Mouse (Mus musculus) kidney, embryonic 15.5 days (tissue): ENCODE measurements at regions not wholly inside any gene's neighbourhood (a gene's known extent, or its start where the extent isn't known, plus 50 kb on each side); places are given as distances from the start of the nearest gene placed in this dataset.
A peak's percentile ranks its signal among the peaks of the same experiment; 100 is the strongest.

Source experiments
- ATAC-seq: fragments of 200-750 bp; cut with Nextera tagmentation; replicated peaks from 2 replicates; pipeline ENCODE4 v1.8.0; 2017; ENCODE audit warnings: moderate TSS enrichment; ENCODE audit not compliant: low FRiP score
- H3K27ac ChIP-seq: fragments of 300-500 bp; sonication (generic); 2 replicates; pipeline ENCODE4 v1.5.1; 2015; ENCODE audit warnings: mild to moderate bottlenecking, inconsistent platforms
- H3K27me3 ChIP-seq: fragments of 300-500 bp; sonication (generic); 2 replicates; pipeline ENCODE4 v1.6.1; 2015; ENCODE audit warnings: inconsistent platforms
- H3K36me3 ChIP-seq: fragments of 300-500 bp; sonication (generic); 2 replicates; pipeline ENCODE4 v1.6.1; 2015; ENCODE audit warnings: inconsistent platforms
- H3K4me1 ChIP-seq: fragments of 300-500 bp; sonication (generic); 2 replicates; pipeline ENCODE4 v1.6.1; 2015; ENCODE audit warnings: inconsistent platforms
- H3K4me2 ChIP-seq: fragments of 300-500 bp; sonication (generic); 2 replicates; pipeline ENCODE4 v1.6.1; 2015; ENCODE audit warnings: moderate library complexity, mild to moderate bottlenecking, inconsistent platforms
- H3K4me3 ChIP-seq: fragments of 300-500 bp; sonication (generic); replicated peaks from 2 replicates; pipeline ENCODE4 v1.5.1; 2015; ENCODE audit warnings: mild to moderate bottlenecking, inconsistent platforms
- H3K9ac ChIP-seq: fragments of 300-500 bp; sonication (generic); 2 replicates; pipeline ENCODE4 v1.6.1; 2015; ENCODE audit warnings: mild to moderate bottlenecking, inconsistent platforms
- H3K9me3 ChIP-seq: fragments of 300-500 bp; sonication (generic); replicated peaks from 2 replicates; pipeline ENCODE4 v1.6.1; 2016; ENCODE audit warnings: inconsistent platforms
- WGBS: fragments of 180-500 bp; shearing (Covaris S2); methylation state at CpG from one replicate; pipeline ENCODE4 v1.1.7; 2015; ENCODE audit warnings: mixed read lengths; 5-methylcytosine and 5-hydroxymethylcytosine counted together

DNA sequence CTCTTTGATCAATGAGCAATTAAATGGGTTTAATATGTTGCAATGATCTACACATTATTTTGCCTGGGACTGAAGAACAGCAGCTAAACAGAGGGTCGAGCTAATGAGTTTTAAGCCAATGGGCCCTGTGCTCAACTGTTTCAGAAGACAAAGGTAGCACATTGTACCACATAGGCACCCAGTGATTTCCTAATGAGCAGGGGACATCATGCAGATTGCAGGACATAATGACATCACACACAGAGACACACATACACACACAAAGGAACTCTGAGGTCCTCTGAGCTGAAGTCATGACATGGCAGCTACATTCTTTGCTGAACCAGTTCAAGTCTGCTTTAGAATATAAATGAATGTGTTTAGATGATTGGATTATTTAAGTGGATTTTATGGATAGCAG lies 71.9 kb downstream of the Zfp330 start:
- H3K9me3 ChIP-seq = no peaks in the 10 kb centered on the region
- H3K27me3 ChIP-seq = no peaks in the 10 kb centered on the region
- H3K36me3 ChIP-seq = no peaks in the 10 kb centered on the region
- H3K4me2 ChIP-seq = no peak overlapping the region
- H3K27ac ChIP-seq = no peak overlapping the region
- ATAC-seq = no peak
- no peak overlapping the region for H3K9ac ChIP-seq
- no peaks in the 10 kb centered on the region for H3K4me1 ChIP-seq
- WGBS = 76% methylated on average over 1 of the region's 1 CpGs
- no peak overlapping the region for H3K4me3 ChIP-seq

DNA sequence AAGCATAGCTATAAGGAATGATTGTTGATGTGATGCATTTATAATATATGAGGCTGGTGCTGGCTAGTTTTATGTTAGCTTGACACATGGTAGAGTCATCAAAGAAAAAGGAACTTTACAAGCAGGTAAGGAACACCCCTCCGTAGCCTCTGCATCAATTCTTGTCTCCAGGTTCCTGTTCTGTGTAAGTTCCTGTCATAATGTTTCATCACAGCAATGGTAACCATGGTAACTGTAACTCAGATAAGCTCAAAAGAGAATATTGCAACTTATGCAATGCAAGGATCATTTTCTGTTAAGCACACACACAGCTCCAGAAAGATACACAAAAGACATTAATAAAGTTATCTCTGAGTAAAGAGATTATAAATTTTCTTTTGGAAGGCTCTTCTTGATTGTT lies 73.5 kb downstream of the Zfp330 start:
- no peaks in the 10 kb centered on the region for H3K4me1 ChIP-seq
- H3K4me3 ChIP-seq = no peak overlapping the region
- no peaks in the 10 kb centered on the region for H3K9me3 ChIP-seq
- H3K27ac ChIP-seq = no peak overlapping the region
- 78% methylated on average over 1 of the region's 1 CpGs for WGBS
- H3K9ac ChIP-seq = no peak overlapping the region
- no peak for ATAC-seq
- no peaks in the 10 kb centered on the region for H3K27me3 ChIP-seq
- no peak overlapping the region for H3K4me2 ChIP-seq
- no peaks in the 10 kb centered on the region for H3K36me3 ChIP-seq

DNA sequence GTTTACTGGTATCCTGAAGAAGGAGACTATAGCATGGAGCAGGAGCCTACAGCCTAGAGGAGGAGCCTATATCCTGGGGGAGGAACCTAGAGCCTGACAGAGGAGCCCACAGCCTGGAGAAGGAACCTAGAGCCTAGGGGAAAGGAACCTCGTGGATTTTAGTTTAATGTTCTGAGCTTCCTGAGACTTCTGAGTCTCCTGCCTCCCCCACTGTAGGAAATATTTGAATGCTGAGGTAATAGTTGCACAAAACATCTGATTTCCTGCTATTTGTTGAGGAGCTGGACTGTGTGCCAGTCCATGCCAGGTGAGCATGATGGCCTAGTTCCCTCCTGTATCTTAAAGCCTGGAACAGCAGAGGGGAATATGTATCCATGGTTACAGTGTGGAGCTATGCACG lies 74.7 kb downstream of the Zfp330 start:
- Histone ChIP-seq H3K9me3 (no peaks in the 10 kb centered on the region), H3K4me3 (no peak overlapping the region), H3K4me1 (no peaks in the 10 kb centered on the region), H3K9ac (no peak overlapping the region), H3K36me3 (no peaks in the 10 kb centered on the region), H3K27me3 (no peaks in the 10 kb centered on the region), H3K4me2 (no peak overlapping the region), H3K27ac (no peak overlapping the region)
- no peak for ATAC-seq
- WGBS = 55% methylated on average over 2 of the region's 2 CpGs

DNA sequence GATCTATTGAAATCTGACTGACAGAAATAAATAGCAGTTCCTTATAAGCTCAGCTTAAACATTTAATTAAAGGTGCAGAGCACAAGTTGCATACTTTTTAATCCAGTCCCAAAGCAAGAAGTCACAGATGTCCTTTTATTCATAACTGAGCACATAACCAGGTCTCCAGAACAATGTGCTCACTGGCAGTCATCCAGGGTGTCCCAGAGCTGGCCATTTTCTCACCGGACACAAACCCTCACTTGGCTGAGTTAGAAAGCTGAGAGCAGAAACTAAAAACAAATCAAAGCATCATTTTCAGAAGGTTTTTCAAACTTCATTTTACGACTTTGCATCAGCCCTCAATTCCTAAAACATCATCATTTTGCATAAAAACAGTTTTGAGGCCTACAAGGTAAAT lies 75.9 kb downstream of the Zfp330 start:
- Histone ChIP-seq H3K36me3 (no peaks in the 10 kb centered on the region), H3K4me1 (no peaks in the 10 kb centered on the region), H3K4me3 (no peak overlapping the region), H3K9ac (no peak overlapping the region), H3K4me2 (no peak overlapping the region), H3K9me3 (no peaks in the 10 kb centered on the region), H3K27ac (no peak overlapping the region), H3K27me3 (no peaks in the 10 kb centered on the region)
- ATAC-seq = no peak
- 69% methylated on average over 2 of the region's 2 CpGs for WGBS

DNA sequence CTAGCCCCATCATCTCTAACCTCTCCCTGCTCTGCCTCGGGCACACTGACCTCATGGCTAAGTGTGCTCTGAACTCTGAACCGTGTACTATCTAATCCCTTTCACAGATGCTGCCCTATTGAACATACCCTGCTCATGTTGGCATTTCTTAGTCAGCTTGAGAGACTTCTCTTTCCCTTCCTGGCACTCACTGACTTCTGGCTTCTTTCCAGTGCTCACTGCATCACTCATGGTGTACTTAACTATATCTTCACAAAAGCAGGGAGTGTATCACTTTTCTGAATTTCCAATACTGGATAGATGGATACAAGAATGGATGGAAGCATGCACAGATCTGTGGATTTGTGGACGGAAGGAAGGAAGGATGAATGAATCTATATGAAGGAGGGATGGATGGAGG lies 80.9 kb downstream of the Zfp330 start:
- H3K4me3 ChIP-seq = no peak overlapping the region
- no peak overlapping the region for H3K4me2 ChIP-seq
- WGBS = 77% methylated on average over 3 of the region's 3 CpGs
- no peaks in the 10 kb centered on the region for H3K4me1 ChIP-seq
- H3K27ac ChIP-seq = no peak overlapping the region
- H3K9ac ChIP-seq = no peak overlapping the region
- H3K36me3 ChIP-seq = no peaks in the 10 kb centered on the region
- no peaks in the 10 kb centered on the region for H3K27me3 ChIP-seq
- ATAC-seq = no peak
- H3K9me3 ChIP-seq = no peaks in the 10 kb centered on the region

DNA sequence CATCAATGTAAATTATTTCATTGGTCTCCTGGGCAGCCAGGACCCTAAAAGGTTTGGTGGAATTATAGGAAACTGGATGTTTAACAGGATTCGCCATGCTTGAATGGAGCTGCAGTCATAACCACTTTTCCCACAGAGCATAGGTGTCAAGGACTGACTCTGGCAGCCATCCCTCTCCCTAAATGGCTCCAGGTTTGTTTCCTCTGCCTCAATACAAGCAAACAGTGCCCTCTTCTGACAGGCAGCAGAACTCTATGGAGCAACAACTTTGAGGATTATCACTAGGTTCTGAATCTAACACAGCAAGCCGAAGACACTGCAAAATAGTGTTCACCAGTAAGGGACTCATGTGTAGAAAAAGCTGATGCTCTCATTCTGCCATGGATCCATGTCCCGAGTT lies 84.6 kb downstream of the Zfp330 start:
- H3K4me2 ChIP-seq = no peak overlapping the region
- H3K4me1 ChIP-seq = 0 out of 2 replicates have a peak, but pooled peaks cover 3% of the 10 kb centered on the region
- H3K36me3 ChIP-seq = no peaks in the 10 kb centered on the region
- H3K27ac ChIP-seq = no peak overlapping the region
- H3K27me3 ChIP-seq = no peaks in the 10 kb centered on the region
- H3K9ac ChIP-seq = no peak overlapping the region
- WGBS = 58% methylated on average over 3 of the region's 3 CpGs
- no peaks in the 10 kb centered on the region for H3K9me3 ChIP-seq
- no peak overlapping the region for H3K4me3 ChIP-seq
- peak; percentile 36; the same call in 1 of the 2 replicates for ATAC-seq

DNA sequence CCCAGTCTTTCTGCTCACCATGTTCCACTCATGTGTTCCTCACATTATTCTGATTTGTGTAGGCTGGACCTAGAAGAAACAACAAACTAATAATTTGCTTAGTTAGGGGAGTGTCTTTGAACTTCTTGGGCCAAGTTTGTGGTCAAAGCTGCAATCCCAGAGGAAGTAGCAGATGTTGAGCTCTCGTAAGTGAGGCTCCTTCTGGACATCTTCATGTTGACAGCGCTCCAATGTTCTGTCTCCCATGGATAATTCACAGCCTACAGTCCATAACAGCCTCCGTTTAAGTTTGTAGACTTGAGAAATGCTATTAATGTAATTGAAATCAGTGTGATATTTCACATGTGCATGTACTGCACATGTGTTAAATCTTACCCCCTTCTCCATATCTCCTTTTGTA lies 88.0 kb downstream of the Zfp330 start:
- H3K4me3 ChIP-seq = no peak overlapping the region
- 58% methylated on average over 3 of the region's 3 CpGs for WGBS
- H3K36me3 ChIP-seq = no peaks in the 10 kb centered on the region
- H3K27ac ChIP-seq = no peak overlapping the region
- no peak overlapping the region for H3K9ac ChIP-seq
- no peaks in the 10 kb centered on the region for H3K9me3 ChIP-seq
- 0 out of 2 replicates have a peak, but pooled peaks cover 3% of the 10 kb centered on the region for H3K4me1 ChIP-seq
- no peaks in the 10 kb centered on the region for H3K27me3 ChIP-seq
- no peak for ATAC-seq
- no peak overlapping the region for H3K4me2 ChIP-seq

DNA sequence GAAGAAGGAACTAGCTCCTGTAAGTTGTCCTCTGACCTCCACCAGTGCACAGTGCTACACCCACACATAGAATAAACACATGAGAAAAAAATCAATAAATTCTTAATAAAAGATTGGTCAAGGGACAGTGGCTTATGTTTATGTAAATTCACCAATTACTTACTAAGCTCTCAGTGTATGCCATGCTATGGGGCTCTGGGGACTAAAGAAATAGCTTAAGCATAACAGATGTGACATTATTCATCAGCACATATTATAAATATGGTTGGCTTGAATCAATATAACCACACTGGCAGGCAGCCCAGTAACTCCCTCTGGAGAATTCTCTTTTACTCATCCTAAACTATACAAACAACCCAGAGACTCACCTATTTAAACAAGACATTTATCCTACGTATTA lies 95.2 kb downstream of the Zfp330 start:
- 64% methylated on average over 1 of the region's 1 CpGs for WGBS
- Histone ChIP-seq H3K9me3 (no peaks in the 10 kb centered on the region), H3K27me3 (no peaks in the 10 kb centered on the region), H3K4me2 (no peak overlapping the region), H3K4me1 (no peaks in the 10 kb centered on the region), H3K27ac (no peak overlapping the region), H3K36me3 (no peaks in the 10 kb centered on the region), H3K9ac (no peak overlapping the region), H3K4me3 (no peak overlapping the region)
- no peak for ATAC-seq

DNA sequence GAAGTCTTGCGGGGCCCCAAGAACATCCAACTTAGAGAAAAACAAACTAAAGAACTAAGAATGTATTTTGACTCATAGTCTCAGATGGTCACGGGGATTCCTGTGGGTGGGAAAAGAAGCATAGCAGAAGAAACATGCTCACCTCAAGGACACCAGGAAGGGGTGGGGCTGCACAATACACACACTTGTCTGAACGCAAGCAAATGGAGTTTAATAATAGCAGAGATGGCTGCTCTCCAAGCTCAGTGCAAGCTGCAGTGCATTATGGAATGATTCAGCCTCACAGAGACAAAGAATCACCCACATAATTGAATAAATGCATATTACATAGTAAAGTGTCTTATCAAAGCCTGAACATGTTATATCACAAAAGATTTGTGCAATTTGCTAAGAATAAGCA lies 96.2 kb downstream of the Zfp330 start:
- no peak overlapping the region for H3K4me3 ChIP-seq
- H3K36me3 ChIP-seq = no peaks in the 10 kb centered on the region
- no peaks in the 10 kb centered on the region for H3K9me3 ChIP-seq
- no peak for ATAC-seq
- H3K27me3 ChIP-seq = no peaks in the 10 kb centered on the region
- H3K4me2 ChIP-seq = no peak overlapping the region
- no peaks in the 10 kb centered on the region for H3K4me1 ChIP-seq
- WGBS = 90% methylated on average over 3 of the region's 3 CpGs
- H3K9ac ChIP-seq = no peak overlapping the region
- H3K27ac ChIP-seq = no peak overlapping the region

DNA sequence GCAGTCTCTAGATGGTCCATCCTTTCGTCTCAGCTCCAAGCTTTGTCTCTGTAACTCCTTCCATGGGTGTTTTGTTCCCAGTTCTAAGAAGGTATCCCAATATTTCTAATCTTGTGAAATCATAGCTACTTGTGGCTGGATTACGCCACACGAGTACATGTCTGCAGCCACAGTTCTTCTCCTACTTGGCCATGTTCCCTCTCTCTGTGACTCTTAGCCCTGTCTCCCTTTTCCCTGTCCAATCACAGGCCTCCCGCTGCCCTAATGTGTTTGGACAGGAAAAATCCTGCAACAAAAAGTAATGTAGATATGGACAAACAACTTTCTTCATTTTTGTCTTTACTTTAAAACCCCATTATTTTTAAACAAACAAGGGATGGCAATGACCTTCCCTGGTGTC lies 104.7 kb downstream of the Zfp330 start:
- ATAC-seq = no peak
- H3K9me3 ChIP-seq = no peaks in the 10 kb centered on the region
- 88% methylated on average over 4 of the region's 4 CpGs for WGBS
- H3K9ac ChIP-seq = no peak overlapping the region
- H3K27ac ChIP-seq = no peak overlapping the region
- no peak overlapping the region for H3K4me3 ChIP-seq
- no peaks in the 10 kb centered on the region for H3K36me3 ChIP-seq
- no peaks in the 10 kb centered on the region for H3K4me1 ChIP-seq
- no peaks in the 10 kb centered on the region for H3K27me3 ChIP-seq
- no peak overlapping the region for H3K4me2 ChIP-seq

DNA sequence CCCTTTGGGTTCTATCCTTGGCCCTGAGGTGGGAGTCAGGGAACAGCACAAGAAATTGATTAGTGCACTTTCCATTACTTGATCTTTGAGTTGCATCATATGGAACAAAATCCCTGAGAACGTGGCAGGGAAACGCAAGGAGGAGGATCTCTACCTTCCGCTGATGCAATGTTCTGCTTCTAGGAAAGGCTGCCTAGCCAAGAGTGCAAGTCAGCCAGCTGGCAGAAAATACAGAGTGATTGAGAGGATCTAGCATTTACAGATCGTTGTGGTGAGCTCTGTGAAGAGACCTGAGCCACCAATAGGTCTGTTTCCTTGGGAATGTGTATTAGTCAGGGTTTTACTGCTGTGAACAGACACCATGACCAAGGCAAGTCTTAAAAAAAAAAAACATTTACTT lies 108.8 kb downstream of the Zfp330 start:
- Histone ChIP-seq H3K27ac (no peak overlapping the region), H3K27me3 (no peaks in the 10 kb centered on the region), H3K9me3 (no peaks in the 10 kb centered on the region), H3K4me2 (no peak overlapping the region), H3K4me3 (no peak overlapping the region), H3K36me3 (no peaks in the 10 kb centered on the region), H3K4me1 (no peaks in the 10 kb centered on the region), H3K9ac (no peak overlapping the region)
- 84% methylated on average over 4 of the region's 4 CpGs for WGBS
- ATAC-seq = no peak

DNA sequence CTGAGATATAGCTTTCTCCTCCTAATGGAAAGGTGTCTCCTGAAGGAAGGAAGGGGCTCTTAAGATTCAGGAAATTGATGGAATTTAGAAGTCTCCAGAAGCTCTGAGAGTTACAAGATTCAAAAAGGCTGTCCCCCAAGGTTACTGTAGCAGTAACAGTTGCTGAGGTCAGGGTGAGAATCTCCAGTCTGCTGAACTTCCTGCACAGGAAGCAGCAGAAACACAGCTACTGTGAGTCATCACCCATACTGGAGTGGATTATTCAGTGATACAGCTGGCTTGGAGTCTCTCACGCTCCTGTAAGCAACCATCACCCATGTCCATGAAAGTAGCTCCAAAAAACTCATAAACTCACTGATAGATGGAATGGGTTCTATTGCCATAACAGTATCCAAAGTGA lies 133.5 kb downstream of the Zfp330 start:
- no peaks in the 10 kb centered on the region for H3K4me1 ChIP-seq
- H3K4me2 ChIP-seq = no peak overlapping the region
- no peaks in the 10 kb centered on the region for H3K27me3 ChIP-seq
- no peak overlapping the region for H3K9ac ChIP-seq
- no peaks in the 10 kb centered on the region for H3K36me3 ChIP-seq
- H3K4me3 ChIP-seq = no peak overlapping the region
- no peak overlapping the region for H3K27ac ChIP-seq
- 65% methylated on average over 1 of the region's 1 CpGs for WGBS
- no peaks in the 10 kb centered on the region for H3K9me3 ChIP-seq
- ATAC-seq = 0 out of 2 replicates have a peak, but pooled peaks have one; percentile 40

DNA sequence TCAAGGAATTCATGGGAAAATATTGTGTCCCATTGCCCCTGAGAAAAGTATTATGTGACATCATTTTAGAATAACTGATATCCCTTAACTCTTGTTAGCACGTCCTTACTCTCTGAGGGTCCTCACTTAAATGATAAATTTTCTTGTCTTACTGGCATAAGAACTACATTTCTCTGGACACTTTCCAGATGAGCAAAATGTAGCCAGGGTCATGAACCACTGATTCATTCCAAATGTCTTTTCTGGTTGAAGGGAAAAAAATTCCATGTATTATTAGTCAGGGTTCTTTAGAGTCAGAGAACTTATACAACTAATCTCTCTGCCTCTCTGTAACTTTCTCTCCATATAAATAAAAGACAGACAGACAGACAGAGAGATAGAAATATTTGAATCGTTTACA lies 143.5 kb downstream of the Zfp330 start:
- H3K36me3 ChIP-seq = no peaks in the 10 kb centered on the region
- H3K9ac ChIP-seq = no peak overlapping the region
- H3K27me3 ChIP-seq = no peaks in the 10 kb centered on the region
- H3K27ac ChIP-seq = no peak overlapping the region
- H3K4me1 ChIP-seq = no peaks in the 10 kb centered on the region
- H3K4me2 ChIP-seq = no peak overlapping the region
- ATAC-seq = no peak
- H3K9me3 ChIP-seq = no peaks in the 10 kb centered on the region
- no peak overlapping the region for H3K4me3 ChIP-seq
- WGBS = 61% methylated on average over 2 of the region's 2 CpGs
